Mouse (Mus musculus): ENCODE data around the gene Fbxw5. TPM values are rescaled to one million over a fixed set of nuclear protein-coding genes. Genes with fewer than 3 reads are reported as not detected.

Fbxw5 gene
- total and polyA plus RNA-seq, 3 experiments: 34.3 to 40.4 (median 37.4) TPM

GRCm38 (mm10) chr2:25505000-25505399, 4.5 kb downstream of the Fbxw5 start:
- no peak for DNase-seq (ENCODE audit: extremely low read depth)
- Histone ChIP-seq H3K27me3 (replicated peaks) (no peaks in the 10 kb centered on the region), H3K4me3 (replicated peaks in 1 of 3; ENCODE audit: low read depth in 2 of 3, low read length in 2 of 3, poor library complexity in 1 of 3) (no peak overlapping the region), H3K4me2 (ENCODE audit: insufficient read depth, low read depth, poor library complexity, severe bottlenecking) (no peak overlapping the region), H3K36me3 (replicated peaks in 1 of 2; ENCODE audit: control insufficient read depth in 1 of 2, insufficient read depth in 1 of 2, low read length in 1 of 2) (peaks cover 32 to 51% of the 10 kb centered on the region in 2 experiments), H3K4me1 (ENCODE audit: control insufficient read depth in 1 of 2, insufficient read depth in 2 of 2) (peaks cover 14 to 22% of the 10 kb centered on the region in 2 experiments), H3K79me2 (replicated peaks; ENCODE audit: control insufficient read depth, extremely low read depth, insufficient read depth, poor library complexity, severe bottlenecking) (peaks cover 8% of the 10 kb centered on the region; the same call in 1 of the 2 replicates), H3K9me3 (replicated peaks; ENCODE audit: low read length) (no peaks in the 10 kb centered on the region), H3K27ac (ENCODE audit: insufficient read depth, low read depth) (no peak overlapping the region), H3K9ac (ENCODE audit: insufficient read depth, low read depth) (no peak overlapping the region)
- TF ChIP-seq NRF1 (IDR thresholded peaks at IDR 0.05; ENCODE audit: low read depth, low read length) (no peak), USF1 (IDR thresholded peaks at IDR 0.05; ENCODE audit: low read depth, low read length) (no peak), GABPA (IDR thresholded peaks at IDR 0.05; ENCODE audit: insufficient replicate concordance, low read depth, low read length) (no peak), JUND (conservative IDR thresholded peaks at IDR 0.05; ENCODE audit: low read depth, low read length) (no peak), RCOR1 (conservative IDR thresholded peaks at IDR 0.05; ENCODE audit: low read depth, low read length) (no peak), BHLHE40 (IDR thresholded peaks at IDR 0.05; ENCODE audit: low read depth, low read length) (no peak), IRF4 (IDR thresholded peaks at IDR 0.05; ENCODE audit: low read depth, low read length) (no peak), CHD2 (IDR thresholded peaks at IDR 0.05; ENCODE audit: low read length) (no peak), EP300 (IDR thresholded peaks at IDR 0.05; ENCODE audit: low read length) (no peak)
- dilution Hi-C loops (cut with MboI; ENCODE audit: extremely low pct_ligation_motif_present, extremely low pct_unique_long_range_greater_than_20kb, low sequenced_read_pairs) (no loop called here), in situ Hi-C loops (cut with MboI; ENCODE audit: low pct_ligation_motif_present, low pct_unique_long_range_greater_than_20kb, low sequenced_read_pairs) (no loop called here)

- Histone ChIP-seq H3K27ac (ENCODE audit: insufficient read depth, low read depth) (no peak overlapping the region), H3K9me3 (replicated peaks; ENCODE audit: low read length) (no peaks in the 10 kb centered on the region), H3K36me3 (replicated peaks in 1 of 2; ENCODE audit: control insufficient read depth in 1 of 2, insufficient read depth in 1 of 2, low read length in 1 of 2) (peaks cover 32 to 51% of the 10 kb centered on the region in 2 experiments), H3K4me1 (ENCODE audit: control insufficient read depth in 1 of 2, insufficient read depth in 2 of 2) (peaks cover 12 to 18% of the 10 kb centered on the region in 2 experiments), H3K4me2 (ENCODE audit: insufficient read depth, low read depth, poor library complexity, severe bottlenecking) (no peak overlapping the region), H3K79me2 (replicated peaks; ENCODE audit: control insufficient read depth, extremely low read depth, insufficient read depth, poor library complexity, severe bottlenecking) (peaks cover 7% of the 10 kb centered on the region; the same call in 1 of the 2 replicates), H3K4me3 (replicated peaks in 1 of 3; ENCODE audit: low read depth in 2 of 3, low read length in 2 of 3, poor library complexity in 1 of 3) (no peak overlapping the region), H3K27me3 (replicated peaks) (no peaks in the 10 kb centered on the region), H3K9ac (ENCODE audit: insufficient read depth, low read depth) (no peak overlapping the region)
- DNase-seq (ENCODE audit: extremely low read depth): no peak
- no peak for TF ChIP-seq EP300 (IDR thresholded peaks at IDR 0.05; ENCODE audit: low read length)
- TF ChIP-seq POLR2A (IDR thresholded peaks at IDR 0.05; ENCODE audit: low read depth, low read length): no peak
- TF ChIP-seq ELF1 (IDR thresholded peaks at IDR 0.05; ENCODE audit: low read depth, low read length): no peak
- TF ChIP-seq IRF4 (IDR thresholded peaks at IDR 0.05; ENCODE audit: low read depth, low read length): no peak
- TF ChIP-seq MXI1 (IDR thresholded peaks at IDR 0.05; ENCODE audit: low read depth, low read length): no peak
- no peak for TF ChIP-seq CTCF (conservative IDR thresholded peaks at IDR 0.05 in 1 of 2, IDR thresholded peaks at IDR 0.05 in 1 of 2; ENCODE audit: low read depth in 2 of 2, low read length in 2 of 2)
- no peak for TF ChIP-seq TCF12 (IDR thresholded peaks at IDR 0.05; ENCODE audit: low read depth, low read length)
- dilution Hi-C loops (cut with MboI; ENCODE audit: extremely low pct_ligation_motif_present, extremely low pct_unique_long_range_greater_than_20kb, low sequenced_read_pairs) (no loop called here), in situ Hi-C loops (cut with MboI; ENCODE audit: low pct_ligation_motif_present, low pct_unique_long_range_greater_than_20kb, low sequenced_read_pairs) (no loop called here)
These were observed 5.3 kb downstream of the Fbxw5 start for GRCm38 (mm10) chr2:25505860-25506259.

- Histone ChIP-seq H3K9ac (ENCODE audit: insufficient read depth, low read depth) (no peak overlapping the region), H3K4me2 (ENCODE audit: insufficient read depth, low read depth, poor library complexity, severe bottlenecking) (no peak overlapping the region), H3K79me2 (replicated peaks; ENCODE audit: control insufficient read depth, extremely low read depth, insufficient read depth, poor library complexity, severe bottlenecking) (no peaks in the 10 kb centered on the region), H3K4me3 (replicated peaks in 1 of 3; ENCODE audit: low read depth in 2 of 3, low read length in 2 of 3, poor library complexity in 1 of 3) (no peak overlapping the region), H3K9me3 (replicated peaks; ENCODE audit: low read length) (no peaks in the 10 kb centered on the region), H3K4me1 (ENCODE audit: control insufficient read depth in 1 of 2, insufficient read depth in 2 of 2) (peaks cover 5 to 12% of the 10 kb centered on the region in 2 experiments), H3K27ac (ENCODE audit: insufficient read depth, low read depth) (no peak overlapping the region), H3K36me3 (replicated peaks in 1 of 2; ENCODE audit: control insufficient read depth in 1 of 2, insufficient read depth in 1 of 2, low read length in 1 of 2) (peaks cover 32 to 49% of the 10 kb centered on the region in 2 experiments), H3K27me3 (replicated peaks) (no peaks in the 10 kb centered on the region)
- no peak for TF ChIP-seq ELF1 (IDR thresholded peaks at IDR 0.05; ENCODE audit: low read depth, low read length)
- peak in 1 of 2 experiments; percentile 54; a peak in 2 of 4 replicates for TF ChIP-seq CTCF (conservative IDR thresholded peaks at IDR 0.05 in 1 of 2, IDR thresholded peaks at IDR 0.05 in 1 of 2; ENCODE audit: low read depth in 2 of 2, low read length in 2 of 2)
- peak; percentile 33 for DNase-seq (ENCODE audit: extremely low read depth)
- in situ Hi-C loops (cut with MboI; ENCODE audit: low pct_ligation_motif_present, low pct_unique_long_range_greater_than_20kb, low sequenced_read_pairs) (no loop called here), dilution Hi-C loops (cut with MboI; ENCODE audit: extremely low pct_ligation_motif_present, extremely low pct_unique_long_range_greater_than_20kb, low sequenced_read_pairs) (no loop called here)
These were observed 6.4 kb downstream of the Fbxw5 start for GRCm38 (mm10) chr2:25506964-25507363.

Data from CH12.LX (cell line).